Mouse (Mus musculus) forebrain, postnatal 0 days (tissue): ENCODE measurements around the gene Cluh. TPM values are rescaled to one million over a fixed set of nuclear protein-coding genes. Genes with fewer than 3 reads are reported as not detected.

Experiments used
- ATAC-seq: fragments of 200-750 bp; cut with Nextera tagmentation; 2 replicates; pipeline ENCODE4 v1.8.0; 2017; ENCODE audit warnings: mild to moderate bottlenecking, moderate library complexity
- DNase-seq: peaks from one replicate; pipeline ENCODE4 v3.0.0-alpha.2; 2015
- H3K27ac ChIP-seq: fragments of 300-500 bp; sonication (generic); 2 replicates; pipeline ENCODE4 v1.5.1; 2014; ENCODE audit warnings: low read depth, mild to moderate bottlenecking, antibody characterized with exemption, low read length, moderate library complexity, mixed read lengths
- H3K27me3 ChIP-seq: fragments of 300-500 bp; sonication (generic); 2 replicates; pipeline ENCODE4 v1.6.1; 2014; ENCODE audit warnings: mild to moderate bottlenecking, low read length, mixed read lengths; ENCODE audit not compliant: insufficient read depth
- H3K36me3 ChIP-seq: fragments of 300-500 bp; sonication (generic); 2 replicates; pipeline ENCODE4 v1.6.1; 2014; ENCODE audit warnings: mild to moderate bottlenecking, moderate library complexity; ENCODE audit not compliant: insufficient read depth
- H3K4me1 ChIP-seq: fragments of 300-500 bp; sonication (generic); 2 replicates; pipeline ENCODE4 v1.6.1; 2014; ENCODE audit warnings: antibody characterized with exemption; ENCODE audit not compliant: insufficient read depth
- H3K4me2 ChIP-seq: fragments of 300-500 bp; sonication (generic); 2 replicates; pipeline ENCODE4 v1.6.1; 2014; ENCODE audit warnings: low read depth, mild to moderate bottlenecking, moderate library complexity
- H3K4me3 ChIP-seq: fragments of 300-500 bp; sonication (generic); 2 replicates; pipeline ENCODE4 v1.5.1; 2014; ENCODE audit warnings: low read depth, low read length, mixed read lengths
- H3K9ac ChIP-seq: fragments of 300-500 bp; sonication (generic); 2 replicates; pipeline ENCODE4 v1.6.1; 2014; ENCODE audit warnings: mild to moderate bottlenecking
- H3K9me3 ChIP-seq: fragments of 300-500 bp; sonication (generic); 2 replicates; pipeline ENCODE4 v1.6.1; 2016; ENCODE audit warnings: low read length
- CTCF ChIP-seq: sonication (generic); IDR thresholded peaks from 2 replicates; pipeline ENCODE4 v1.5.1; 2016; ENCODE audit warnings: antibody characterized with exemption, control low read depth, low read depth
- WGBS: fragments of 180-500 bp; shearing (Covaris S2); extraction: QIAGEN DNeasy Blood & Tissue Kit; methylation state at CpG from one replicate; pipeline ENCODE4 v1.1.7; 2014; 5-methylcytosine and 5-hydroxymethylcytosine counted together
- polyA plus RNA-seq: library from polyadenylated mRNA; unstranded; fragments of >200 nt; fragmentation: Nextera tagmentation; extraction: Ambion mirVana; gene quantifications from 2 replicates; pipeline ENCODE4 v1.2.1, GENCODE M21; 2015
- total RNA-seq: library from RNA; depleted of rRNA; stranded (reverse); fragments of >200 nt; gene quantifications from 2 replicates; pipeline ENCODE4 v1.2.3, GENCODE M21; 2014; rRNA removed

Gene Cluh
- total RNA-seq: 44.3 and 62.4 TPM in 2 replicates
- 9.1 and 12.9 TPM in 2 replicates for polyA plus RNA-seq

GRCm38 (mm10) chr11:74649095-74649646, at the start of gene Cluh:
Gene Cluh (plus strand): TSS chr11:74649495.
- Histone ChIP-seq H3K9ac (peak within 1 kb of the TSS; percentile 85), H3K27me3 (no peaks in the 10 kb centered on the region), H3K4me1 (peaks cover 6% of the 10 kb centered on the region; the same call in 1 of the 2 replicates), H3K36me3 (peaks cover 3% of the 10 kb centered on the region; the same call in 1 of the 2 replicates), H3K9me3 (no peaks in the 10 kb centered on the region), H3K27ac (peak within 1 kb of the TSS; percentile 37), H3K4me2 (peak within 1 kb of the TSS; percentile 89), H3K4me3 (peak within 1 kb of the TSS; percentile 97)
- no peak for TF ChIP-seq CTCF
- 3% methylated on average over 50 of the region's 58 CpGs for WGBS
- ATAC-seq (peak; percentile 94), DNase-seq (peak; percentile 93)

- no peaks in the 10 kb centered on the region for H3K4me1 ChIP-seq
- no peak overlapping the region for H3K4me2 ChIP-seq
- H3K9me3 ChIP-seq: no peaks in the 10 kb centered on the region
- no peak for TF ChIP-seq CTCF
- ATAC-seq: no peak
- 89% methylated on average over 1 of the region's 1 CpGs for WGBS
- H3K9ac ChIP-seq: no peak overlapping the region
- H3K4me3 ChIP-seq: no peak overlapping the region
- H3K36me3 ChIP-seq: no peaks in the 10 kb centered on the region
- H3K27me3 ChIP-seq: no peaks in the 10 kb centered on the region; the same call in 1 of the 2 replicates
- DNase-seq: no peak
- H3K27ac ChIP-seq: no peak overlapping the region
Observed at GRCm38 (mm10) chr11:74602286-74602685, 47.0 kb upstream of the Cluh start.

GRCm38 (mm10) chr11:74610068-74610467, 39.2 kb upstream of the Cluh start:
- 31% methylated on average over 5 of the region's 5 CpGs for WGBS
- H3K27me3 ChIP-seq: peaks cover 38% of the 10 kb centered on the region
- no peaks in the 10 kb centered on the region for H3K4me1 ChIP-seq
- H3K9ac ChIP-seq: no peak overlapping the region
- no peak overlapping the region for H3K27ac ChIP-seq
- ATAC-seq (no peak), DNase-seq (no peak)
- no peak overlapping the region; the same call in 1 of the 2 replicates for H3K4me3 ChIP-seq
- no peak for TF ChIP-seq CTCF
- no peaks in the 10 kb centered on the region for H3K9me3 ChIP-seq
- H3K4me2 ChIP-seq: peak overlapping the region; percentile 89; the same call in 1 of the 2 replicates
- H3K36me3 ChIP-seq: no peaks in the 10 kb centered on the region

GRCm38 (mm10) chr11:74610545-74611176, 38.6 kb upstream of the Cluh start, which contains the start of gene Rap1gap2:
Gene Rap1gap2 (minus strand): TSS chr11:74610915.
- ATAC-seq (peak; percentile 32; the same call in 1 of the 2 replicates), DNase-seq (peak; percentile 11)
- no peak for TF ChIP-seq CTCF
- Histone ChIP-seq H3K4me2 (peak within 1 kb of the TSS; percentile 89), H3K36me3 (no peaks in the 10 kb centered on the region), H3K4me3 (peak within 1 kb of the TSS; percentile 42), H3K9ac (peak within 1 kb of the TSS; percentile 47; the same call in 1 of the 2 replicates), H3K9me3 (no peaks in the 10 kb centered on the region), H3K4me1 (no peaks in the 10 kb centered on the region), H3K27me3 (peaks cover 41% of the 10 kb centered on the region), H3K27ac (no peak within 1 kb of the TSS)
- under 1% methylated on average over 50 of the region's 50 CpGs for WGBS

GRCm38 (mm10) chr11:74611437-74611836, 37.9 kb upstream of the Cluh start:
- 12% methylated on average over 7 of the region's 7 CpGs for WGBS
- Histone ChIP-seq H3K4me3 (no peak overlapping the region), H3K4me2 (0 out of 2 replicates have a peak overlapping the region, but pooled peaks have one; percentile 89), H3K9ac (no peak overlapping the region), H3K36me3 (no peaks in the 10 kb centered on the region), H3K9me3 (no peaks in the 10 kb centered on the region), H3K27ac (no peak overlapping the region), H3K4me1 (no peaks in the 10 kb centered on the region), H3K27me3 (peaks cover 46% of the 10 kb centered on the region)
- ATAC-seq (no peak), DNase-seq (peak; percentile 9)
- TF ChIP-seq CTCF: no peak

- DNase-seq: no peak
- WGBS: 59% methylated on average over 4 of the region's 4 CpGs
- TF ChIP-seq CTCF: no peak
- H3K27me3 ChIP-seq: peaks cover 46% of the 10 kb centered on the region
- H3K4me2 ChIP-seq: no peak overlapping the region
- H3K4me3 ChIP-seq: no peak overlapping the region
- ATAC-seq: no peak
- H3K9me3 ChIP-seq: no peaks in the 10 kb centered on the region
- no peaks in the 10 kb centered on the region for H3K36me3 ChIP-seq
- no peak overlapping the region for H3K9ac ChIP-seq
- H3K4me1 ChIP-seq: no peaks in the 10 kb centered on the region
- no peak overlapping the region for H3K27ac ChIP-seq
Observed at GRCm38 (mm10) chr11:74613428-74613827, 35.9 kb upstream of the Cluh start.

GRCm38 (mm10) chr11:74615571-74615970, 33.7 kb upstream of the Cluh start:
- Histone ChIP-seq H3K4me1 (peaks cover 3% of the 10 kb centered on the region; the same call in 1 of the 2 replicates), H3K4me3 (no peak overlapping the region), H3K4me2 (no peak overlapping the region), H3K9ac (no peak overlapping the region), H3K27me3 (peaks cover 33% of the 10 kb centered on the region), H3K36me3 (no peaks in the 10 kb centered on the region), H3K9me3 (no peaks in the 10 kb centered on the region), H3K27ac (no peak overlapping the region)
- 54% methylated on average over 5 of the region's 5 CpGs for WGBS
- DNase-seq (no peak), ATAC-seq (no peak)
- TF ChIP-seq CTCF: no peak
